Mouse (Mus musculus) cerebellum, adult 2 months (tissue): ENCODE measurements at regions not wholly inside any gene's neighbourhood (a gene's known extent, or its start where the extent isn't known, plus 50 kb on each side); places are given as distances from the start of the nearest gene placed in this dataset.
A peak's percentile ranks its signal among the peaks of the same experiment; 100 is the strongest.

Experiments
- DNase-seq, 2 experiments: peaks; one replicate each; pipeline ENCODE4 v3.0.0; 2021
- H3K27ac ChIP-seq: fragments of 200-500 bp; 2 replicates; pipeline ENCODE4 v1.5.1; 2012; ENCODE audit warnings: low read length, control low read depth, inconsistent platforms; ENCODE audit not compliant: insufficient read depth
- H3K27me3 ChIP-seq: fragments of 200-500 bp; 2 replicates; pipeline ENCODE4 v1.6.1; 2012; ENCODE audit warnings: inconsistent platforms, mild to moderate bottlenecking, low read length, moderate library complexity; ENCODE audit not compliant: control insufficient read depth, insufficient read depth
- H3K4me1 ChIP-seq: fragments of 200-500 bp; 2 replicates; pipeline ENCODE4 v1.6.1; 2011; ENCODE audit warnings: low read length; ENCODE audit not compliant: control insufficient read depth, insufficient read depth
- H3K4me3 ChIP-seq: fragments of 200-500 bp; replicated peaks from 2 replicates; pipeline ENCODE3; 2011; ENCODE audit warnings: mild to moderate bottlenecking, low read depth, low read length, control low read depth; ENCODE audit not compliant: insufficient read depth
- CTCF ChIP-seq: fragments of 200-500 bp; IDR thresholded peaks from 2 replicates; pipeline ENCODE4 v1.5.1; 2011; ENCODE audit warnings: low read depth, mild to moderate bottlenecking, control low read depth, low read length, moderate library complexity, borderline replicate concordance; ENCODE audit not compliant: insufficient read depth
- POLR2A ChIP-seq: fragments of 200-500 bp; IDR thresholded peaks from 2 replicates; pipeline ENCODE4 v1.6.1; 2011; ENCODE audit warnings: low read length, control low read depth, borderline replicate concordance; ENCODE audit not compliant: insufficient read depth
- WGBS: fragments of 180-500 bp; shearing (Covaris S2); methylation state at CpG from one replicate; pipeline ENCODE4 v1.1.7; 2018; 5-methylcytosine and 5-hydroxymethylcytosine counted together

GRCm38 (mm10) chr11:52661234-52661633 is 103.2 kb upstream of the Fstl4 start:
- H3K27ac ChIP-seq: no peak overlapping the region
- no peak overlapping the region for H3K4me3 ChIP-seq
- WGBS: 14% methylated on average over 12 of the region's 12 CpGs
- DNase-seq: no peak
- no peaks in the 10 kb centered on the region; the same call in 1 of the 2 replicates for H3K27me3 ChIP-seq
- H3K4me1 ChIP-seq: no peaks in the 10 kb centered on the region
- no peak for TF ChIP-seq CTCF
- no peak for TF ChIP-seq POLR2A

DNA sequence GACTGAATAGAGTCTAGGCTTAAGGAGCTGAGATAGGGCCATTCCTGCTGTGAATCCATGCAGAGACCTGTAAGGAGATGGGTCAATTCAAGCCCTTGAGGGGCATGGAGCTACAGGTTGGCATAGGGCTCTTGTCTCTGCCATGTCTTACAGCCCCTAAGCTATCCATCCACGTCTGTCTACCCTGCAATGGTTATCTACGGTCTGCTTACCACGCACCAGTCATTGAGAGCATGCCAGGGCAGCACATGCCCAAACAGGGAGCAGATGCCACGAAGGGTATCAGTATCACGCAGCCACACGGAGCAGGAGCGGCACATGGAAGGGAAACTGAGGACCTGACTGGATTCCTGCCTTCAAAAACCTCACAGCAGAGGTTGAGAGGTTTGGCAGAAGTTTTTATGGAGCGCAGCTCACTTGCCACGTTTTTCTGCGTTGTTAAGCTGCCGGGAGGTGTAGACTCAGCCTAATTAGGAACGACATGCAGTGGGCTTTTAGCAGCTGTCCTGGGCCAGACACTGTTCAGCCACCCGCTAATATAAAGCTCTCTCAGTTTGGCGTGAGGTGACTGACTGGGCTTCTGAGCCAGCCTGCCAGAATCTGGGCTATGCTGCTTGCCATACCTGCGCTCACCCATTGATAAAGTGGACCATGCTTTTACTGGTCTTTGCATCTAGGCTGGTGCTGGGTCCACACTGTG is 102.4 kb upstream of the Fstl4 start:
- 16% methylated on average over 15 of the region's 15 CpGs for WGBS
- TF ChIP-seq CTCF: no peak
- no peak for TF ChIP-seq POLR2A
- H3K27me3 ChIP-seq: no peaks in the 10 kb centered on the region; the same call in 1 of the 2 replicates

DNA sequence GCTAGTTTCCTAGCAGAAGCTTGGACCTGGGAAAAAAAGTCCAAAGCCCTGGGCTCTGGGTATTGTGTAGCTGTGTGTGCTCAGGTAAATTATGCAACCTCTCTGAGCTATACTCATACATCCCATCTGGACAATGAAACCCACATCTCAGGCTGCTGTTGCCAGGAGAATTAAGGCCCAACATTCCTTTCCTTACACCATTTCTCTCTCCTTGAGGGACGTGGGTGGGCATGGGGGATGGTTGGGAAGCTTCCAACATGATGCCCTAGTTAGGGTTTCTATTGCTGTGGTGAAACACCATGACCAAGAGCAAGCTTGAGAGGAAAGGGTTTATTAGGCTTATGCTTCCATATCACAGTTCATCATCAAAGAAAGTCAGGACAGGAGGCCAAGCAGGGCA is 99.1 kb upstream of the Fstl4 start:
- Histone ChIP-seq H3K4me1 (no peaks in the 10 kb centered on the region), H3K27ac (no peak overlapping the region), H3K27me3 (no peaks in the 10 kb centered on the region; the same call in 1 of the 2 replicates), H3K4me3 (no peak overlapping the region)
- WGBS: 44% methylated on average over 1 of the region's 1 CpGs
- DNase-seq: no peak
- TF ChIP-seq POLR2A: no peak
- no peak for TF ChIP-seq CTCF

More for the DNA sequence above, 102.4 kb upstream of the Fstl4 start:
- Histone ChIP-seq H3K4me1 (no peaks in the 10 kb centered on the region), H3K27ac (no peak overlapping the region), H3K4me3 (no peak overlapping the region)
- no peak for DNase-seq

DNA sequence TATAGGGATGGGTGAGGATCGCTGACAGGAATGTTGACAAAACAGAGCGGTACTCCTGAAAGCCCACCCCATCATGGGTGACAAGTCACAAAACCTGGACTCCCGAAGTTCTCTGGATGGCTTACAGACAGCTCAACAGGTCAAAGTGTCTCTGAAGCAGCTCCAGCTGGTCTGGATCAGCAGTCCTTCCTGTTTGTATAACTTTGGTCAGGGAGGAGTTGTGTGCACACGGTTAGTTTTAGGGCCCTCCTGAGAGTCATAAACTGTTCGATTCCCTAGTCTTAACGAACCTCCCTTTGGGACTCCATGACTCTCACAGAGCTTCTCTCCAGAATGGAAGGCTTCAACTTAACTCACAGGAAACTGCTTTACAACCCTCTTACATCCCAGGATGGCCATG is 89.4 kb upstream of the Fstl4 start:
- Histone ChIP-seq H3K4me3 (no peak overlapping the region), H3K4me1 (no peaks in the 10 kb centered on the region), H3K27ac (no peak overlapping the region), H3K27me3 (no peaks in the 10 kb centered on the region)
- no peak for DNase-seq
- 87% methylated on average over 6 of the region's 6 CpGs for WGBS
- TF ChIP-seq CTCF: no peak
- no peak for TF ChIP-seq POLR2A

GRCm38 (mm10) chr11:52678259-52678658 is 86.2 kb upstream of the Fstl4 start:
- TF ChIP-seq POLR2A (no peak), CTCF (no peak)
- no peak for DNase-seq
- no peak overlapping the region for H3K27ac ChIP-seq
- no peaks in the 10 kb centered on the region for H3K27me3 ChIP-seq
- H3K4me3 ChIP-seq: no peak overlapping the region
- 64% methylated on average over 4 of the region's 4 CpGs for WGBS
- H3K4me1 ChIP-seq: no peaks in the 10 kb centered on the region

DNA sequence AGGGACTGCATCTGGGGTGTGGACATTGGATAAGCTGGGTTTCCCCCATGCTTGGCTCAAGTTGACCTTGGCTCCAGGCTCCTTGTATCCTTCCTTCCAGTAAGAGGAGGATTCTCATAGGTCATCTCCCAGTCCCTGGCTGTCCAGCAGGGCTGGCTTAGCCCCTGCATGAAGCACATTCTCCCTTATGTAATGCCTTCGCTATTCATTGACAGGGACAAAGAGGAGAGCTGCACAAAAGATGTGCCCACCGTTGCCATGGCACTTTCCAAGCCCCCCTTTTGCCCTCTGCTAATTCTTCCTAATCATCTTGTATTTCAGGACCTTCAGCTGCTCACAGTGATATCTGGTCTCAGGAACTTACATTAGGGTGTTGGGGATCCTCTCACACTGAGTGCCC is 79.0 kb upstream of the Fstl4 start:
- H3K27ac ChIP-seq: no peak overlapping the region
- 19% methylated on average over 2 of the region's 2 CpGs for WGBS
- no peak overlapping the region for H3K4me3 ChIP-seq
- no peaks in the 10 kb centered on the region for H3K4me1 ChIP-seq
- TF ChIP-seq POLR2A (no peak), CTCF (no peak)
- peak in 1 of 2 experiments; percentile 1 for DNase-seq
- no peaks in the 10 kb centered on the region for H3K27me3 ChIP-seq

GRCm38 (mm10) chr11:52692701-52693100 is 71.7 kb upstream of the Fstl4 start:
- no peak for DNase-seq
- Histone ChIP-seq H3K4me3 (no peak overlapping the region), H3K4me1 (no peaks in the 10 kb centered on the region), H3K27ac (no peak overlapping the region), H3K27me3 (no peaks in the 10 kb centered on the region)
- 85% methylated on average over 3 of the region's 3 CpGs for WGBS
- TF ChIP-seq CTCF: no peak
- no peak for TF ChIP-seq POLR2A

GRCm38 (mm10) chr11:52701682-52702081 is 62.8 kb upstream of the Fstl4 start:
- H3K4me3 ChIP-seq: no peak overlapping the region
- DNase-seq: no peak
- no peaks in the 10 kb centered on the region for H3K27me3 ChIP-seq
- 90% methylated on average over 10 of the region's 10 CpGs for WGBS
- TF ChIP-seq POLR2A (no peak), CTCF (no peak)
- H3K4me1 ChIP-seq: no peaks in the 10 kb centered on the region
- H3K27ac ChIP-seq: no peak overlapping the region

GRCm38 (mm10) chr11:52703391-52703790 is 61.0 kb upstream of the Fstl4 start:
- TF ChIP-seq CTCF (no peak), POLR2A (no peak)
- no peaks in the 10 kb centered on the region for H3K4me1 ChIP-seq
- WGBS: 69% methylated on average over 4 of the region's 4 CpGs
- no peak overlapping the region for H3K4me3 ChIP-seq
- DNase-seq: no peak
- no peaks in the 10 kb centered on the region for H3K27me3 ChIP-seq
- H3K27ac ChIP-seq: no peak overlapping the region
